Mouse (Mus musculus) layer of hippocampus, postnatal 10 days (tissue): ENCODE data around the gene Ubc. TPM values are rescaled to one million over a fixed set of nuclear protein-coding genes. Genes with fewer than 3 reads are reported as not detected.
"Not testable (repeated sequence)": the region's sequence is repeated elsewhere in the genome, so short reads cannot be mapped to it uniquely, and the experiment has no call there.

Experiments
- DNase-seq, 2 experiments: peaks; one replicate each; pipeline ENCODE4 v3.0.0; 2021; ENCODE audit warnings: low spot score in 2 of 2
- total RNA-seq, 2 experiments: library from RNA; stranded (reverse); gene quantifications; 2 replicates each; pipeline ENCODE4 v1.2.3; 2021

The Ubc gene
- total RNA-seq, 2 experiments from 2014 or later, result 760 to 831 TPM

GRCm38 (mm10) chr5:125404903-125405545, 15.0 kb upstream of the Ubc start:
- peak in 1 of 2 experiments; percentile 80 for DNase-seq

GRCm38 (mm10) chr5:125404536-125404902, 14.5 kb upstream of the Ubc start:
- DNase-seq, result no peak

DNA sequence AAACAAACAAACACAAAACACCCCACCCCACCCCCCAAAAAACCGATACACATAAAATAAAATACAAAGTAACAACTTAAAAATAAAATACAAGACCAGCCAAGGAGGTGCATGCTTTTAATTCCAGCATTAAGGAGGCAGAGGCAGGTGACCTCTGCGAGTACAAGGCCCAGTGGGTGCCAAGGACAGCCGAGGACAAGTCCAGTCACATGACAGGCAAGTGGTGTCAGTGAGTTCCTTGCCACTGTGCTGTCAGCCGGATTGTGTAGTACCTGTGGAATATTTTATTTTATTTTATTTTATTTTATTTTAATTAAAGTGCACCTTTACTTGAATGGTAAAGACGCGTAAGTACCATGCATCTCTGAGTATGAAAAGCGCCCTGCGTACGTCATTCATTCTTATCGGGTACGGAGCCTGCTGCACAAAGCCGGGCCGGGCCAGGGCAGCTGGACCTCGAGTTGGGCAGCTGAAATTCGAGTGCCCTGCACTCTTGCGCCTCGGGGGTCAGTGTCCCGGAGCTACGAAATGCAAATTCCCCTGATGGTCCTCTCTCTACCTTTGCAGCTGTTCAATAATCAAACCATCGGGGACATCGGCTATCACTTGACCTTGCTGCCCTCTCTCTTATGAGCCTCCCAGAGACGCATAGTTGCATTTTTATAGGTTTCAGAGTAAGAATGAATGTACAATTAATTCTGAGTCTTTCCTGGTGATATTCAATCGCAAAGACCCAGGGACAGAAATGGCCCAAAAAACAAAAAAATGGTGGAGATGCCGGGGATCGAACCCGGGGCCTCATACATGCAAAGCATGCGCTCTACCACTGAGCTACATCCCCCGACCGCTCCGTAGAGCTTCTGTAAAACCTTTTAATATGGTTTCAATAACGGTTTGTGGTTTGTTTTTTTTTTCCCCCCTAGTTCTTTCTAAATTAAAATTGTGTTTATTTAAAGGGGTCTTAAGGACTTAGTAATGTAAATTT, 13.8 kb upstream of the Ubc start:
- DNase-seq, result peak; percentile 81 to 85

DNA sequence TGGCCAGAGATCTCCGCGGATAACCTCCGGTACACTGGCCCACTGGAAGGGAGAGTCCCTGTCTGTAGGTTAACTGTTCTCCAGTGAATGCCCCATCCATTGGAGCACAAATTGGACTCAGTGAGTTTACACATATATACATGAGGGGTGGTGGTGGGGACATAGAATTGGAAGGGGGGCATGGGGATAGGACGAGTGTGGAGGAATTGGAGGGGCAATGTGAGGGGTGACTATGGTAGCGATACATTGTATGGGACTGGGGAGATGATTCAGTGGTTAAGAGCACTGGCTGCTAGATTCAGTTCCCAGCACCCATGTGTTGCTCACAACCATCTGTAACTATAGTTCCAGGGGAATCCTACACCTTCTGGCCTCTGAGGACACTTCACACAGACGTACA, 13.0 kb upstream of the Ubc start:
- DNase-seq, result no peak

DNA sequence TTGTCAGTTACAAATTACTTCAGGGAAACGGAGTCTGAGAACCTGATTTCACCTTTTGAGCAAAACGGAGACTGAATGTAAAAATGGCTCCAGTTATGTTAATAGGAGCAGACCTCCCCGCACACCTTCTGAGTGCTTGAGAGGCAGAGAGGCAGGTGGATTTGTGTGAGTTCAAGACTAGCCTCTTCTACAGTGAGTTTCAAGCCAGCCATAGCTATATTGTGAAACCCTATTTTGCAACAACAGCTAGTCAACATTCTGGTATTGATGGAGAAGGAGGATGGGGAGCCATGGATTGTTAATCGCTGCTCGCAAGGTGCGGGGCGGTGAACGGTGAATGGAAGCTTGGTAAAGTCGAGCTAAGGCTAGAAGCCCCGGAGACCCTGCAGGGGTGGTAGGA, 12.5 kb upstream of the Ubc start:
- no peak for DNase-seq

DNA sequence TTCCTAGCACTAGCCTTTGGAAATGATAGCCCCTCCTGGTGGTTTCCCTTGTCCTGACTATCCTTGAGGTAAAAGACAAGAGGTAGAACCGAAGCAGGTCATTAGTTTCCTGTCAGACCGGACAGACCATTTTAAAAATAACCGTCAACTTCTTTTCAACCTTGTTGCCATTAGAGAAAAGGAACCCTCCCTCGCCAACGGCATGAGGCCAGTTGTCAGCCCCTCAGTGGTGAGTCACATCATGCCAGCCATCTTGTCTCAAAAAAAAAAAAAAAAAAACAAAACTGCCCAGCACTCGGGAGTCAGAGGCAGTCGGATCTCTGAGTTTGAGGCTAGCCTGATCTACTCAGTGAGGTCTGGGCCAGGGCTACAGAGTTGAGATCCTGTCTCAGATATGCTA, 10.9 kb upstream of the Ubc start:
- DNase-seq, result no peak

GRCm38 (mm10) chr5:125395008-125395407, 5.0 kb upstream of the Ubc start:
- DNase-seq, result no peak

DNA sequence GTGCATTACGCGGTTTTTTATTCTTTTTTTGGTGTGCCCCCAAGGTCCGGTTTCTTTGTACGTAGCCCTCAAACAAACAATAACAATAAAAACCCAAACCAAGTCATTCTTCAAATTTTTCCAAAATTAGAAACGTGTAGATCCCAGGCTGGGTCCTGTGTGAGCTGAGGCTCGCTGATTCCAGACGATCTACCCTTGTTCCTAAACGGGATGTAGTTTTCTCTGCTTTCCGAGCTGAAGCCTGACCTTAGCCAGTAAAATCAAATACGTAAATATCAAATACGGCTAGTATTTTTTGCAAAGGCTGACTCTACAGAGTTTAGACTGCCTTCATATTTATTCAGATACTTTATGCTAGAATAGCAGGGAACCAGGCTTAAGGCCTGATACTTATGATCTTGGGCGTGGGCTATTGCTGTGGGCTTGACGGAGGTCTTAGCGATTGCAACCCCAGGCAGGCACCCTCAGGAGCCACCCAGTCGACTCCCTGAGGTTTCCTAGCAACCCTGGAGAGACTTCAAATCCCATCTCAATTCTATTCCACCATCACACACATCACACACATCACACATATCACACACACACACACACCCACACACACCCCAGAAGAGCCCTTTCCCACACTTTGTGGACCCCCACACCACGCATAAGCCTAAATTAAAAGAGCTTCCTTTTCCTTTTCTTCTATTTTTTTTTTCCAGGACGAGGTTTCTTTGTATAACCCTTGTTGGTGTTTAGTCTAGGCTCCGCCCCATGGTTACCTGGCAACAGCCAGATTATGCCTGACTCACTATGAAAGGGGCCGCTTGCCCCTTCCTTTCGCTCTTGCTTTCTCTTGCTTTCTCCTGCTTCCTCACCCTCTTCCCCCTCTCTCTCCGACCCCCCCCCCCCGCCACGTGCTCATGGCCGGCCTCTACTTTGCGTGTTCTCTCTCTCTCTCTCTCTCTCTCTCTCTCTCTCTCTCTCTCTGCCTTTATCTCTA, 3.9 kb upstream of the Ubc start:
- DNase-seq, result peak; percentile 67

- peak; percentile 97 to 98 for DNase-seq
Measured at GRCm38 (mm10) chr5:125392977-125393621, 3.1 kb upstream of the Ubc start.

- DNase-seq, result no peak
Measured at GRCm38 (mm10) chr5:125392618-125392976, 2.6 kb upstream of the Ubc start.

DNA sequence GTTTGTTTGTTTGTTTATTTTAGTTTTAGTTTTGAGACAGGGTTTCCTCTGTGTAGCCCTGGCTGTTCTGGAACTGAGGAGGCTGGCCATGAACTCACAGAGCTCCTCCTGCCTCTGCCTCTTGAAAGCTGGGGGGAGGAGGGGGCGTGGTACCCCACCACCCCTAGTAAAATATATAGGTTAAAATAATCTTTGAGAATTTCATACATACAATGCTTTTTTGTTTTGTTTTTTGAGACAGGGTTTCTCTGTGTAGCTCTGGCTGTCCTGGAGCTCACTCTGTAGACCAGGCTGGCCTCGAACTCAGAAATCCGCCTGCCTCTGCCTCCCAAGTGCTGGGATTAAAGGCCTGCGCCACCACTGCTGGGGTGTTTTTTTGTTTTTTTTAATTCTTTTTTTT, 2.2 kb upstream of the Ubc start:
- DNase-seq, result not testable (repeated sequence)

DNA sequence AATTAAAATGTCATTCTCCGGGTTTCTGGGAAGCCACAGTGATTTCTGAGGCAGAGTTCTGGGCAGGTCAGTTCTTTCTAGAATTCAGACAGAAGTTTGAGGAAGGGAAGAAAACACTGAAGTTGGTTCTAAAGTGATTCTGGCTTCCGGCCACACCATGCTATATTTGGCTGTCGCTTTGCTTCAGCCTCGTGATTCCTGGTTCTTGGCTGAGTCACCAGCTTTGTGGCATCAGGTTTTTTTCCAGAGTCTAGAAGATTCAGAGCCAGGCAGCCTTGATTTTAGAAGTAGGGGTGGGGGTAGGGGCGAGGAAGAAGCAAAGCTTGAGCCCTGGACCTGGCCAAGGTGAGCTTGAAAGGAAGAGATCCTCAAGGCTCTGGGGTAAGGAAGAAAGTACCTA, 1.6 kb upstream of the Ubc start:
- DNase-seq, result peak in 1 of 2 experiments; percentile 66

GRCm38 (mm10) chr5:125390906-125391477, 990 bp upstream of the Ubc start:
- DNase-seq, result no peak

DNA sequence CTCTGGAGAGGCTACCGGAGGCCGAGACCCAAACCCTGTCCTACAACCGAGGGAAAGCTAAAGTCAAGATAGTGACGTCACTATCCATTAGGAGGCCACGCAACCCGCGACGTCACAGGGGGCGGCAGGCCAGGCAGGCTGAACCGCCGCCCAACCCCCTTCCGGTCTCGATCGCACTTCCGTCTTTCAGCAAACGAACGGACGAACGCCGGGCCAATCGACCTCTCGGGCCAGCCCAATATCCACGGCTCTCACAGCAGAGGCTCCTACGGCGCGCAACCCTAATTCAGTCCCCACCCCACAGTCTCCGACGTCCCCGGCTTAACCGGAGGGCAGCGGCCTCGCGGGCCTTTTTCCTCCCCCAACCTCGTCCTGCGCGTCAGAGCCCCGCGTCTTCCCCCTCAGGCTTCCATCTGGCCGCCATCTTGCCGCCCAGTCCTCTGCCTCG, 847 bp downstream of the Ubc start, which contains the start of gene Gm10382:
Gm10382 (plus strand) TSS at position 192 of the 448 bp plus-strand sequence.
- DNase-seq, result peak; percentile 80 to 83

DNA sequence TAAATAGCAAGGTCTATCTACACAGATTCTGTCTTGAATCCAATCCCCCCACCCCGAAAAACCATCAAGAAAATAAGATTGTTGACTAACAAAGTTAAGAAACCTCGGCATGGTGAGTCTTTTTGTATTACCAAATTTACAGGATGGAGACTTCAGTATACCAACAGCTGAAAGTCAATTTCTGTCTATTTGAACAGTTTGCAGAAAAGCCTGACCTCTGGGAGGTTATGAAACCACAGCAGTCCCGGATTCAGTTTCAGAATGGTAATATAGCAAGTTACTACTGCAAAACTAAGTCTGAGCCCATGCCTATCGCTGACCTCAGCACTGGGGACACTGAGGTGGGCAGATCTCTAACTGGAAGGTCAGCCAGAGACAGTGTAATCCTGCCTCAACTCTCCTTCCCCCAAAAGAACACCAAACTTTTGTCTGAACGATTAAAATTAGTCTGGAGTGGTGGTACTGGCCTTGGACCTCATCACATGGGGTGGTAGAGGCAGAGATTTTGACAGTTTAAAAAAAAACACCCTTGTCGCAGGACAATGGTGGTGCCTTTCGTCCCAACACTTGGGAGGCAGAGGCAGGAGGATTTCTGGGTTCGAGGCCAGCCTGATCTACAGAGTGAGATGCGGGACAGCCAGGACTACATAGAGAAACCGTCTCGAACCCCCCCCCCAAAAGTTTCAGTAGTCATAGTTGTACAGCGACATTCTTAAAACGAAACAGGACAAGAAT, 1.5 kb downstream of the Ubc start:
- no peak for DNase-seq

- DNase-seq, result not testable (repeated sequence)
Measured at GRCm38 (mm10) chr5:125387295-125387694, 2.7 kb downstream of the Ubc start.

GRCm38 (mm10) chr5:125385215-125385940, 4.6 kb downstream of the Ubc start:
- no peak for DNase-seq

DNA sequence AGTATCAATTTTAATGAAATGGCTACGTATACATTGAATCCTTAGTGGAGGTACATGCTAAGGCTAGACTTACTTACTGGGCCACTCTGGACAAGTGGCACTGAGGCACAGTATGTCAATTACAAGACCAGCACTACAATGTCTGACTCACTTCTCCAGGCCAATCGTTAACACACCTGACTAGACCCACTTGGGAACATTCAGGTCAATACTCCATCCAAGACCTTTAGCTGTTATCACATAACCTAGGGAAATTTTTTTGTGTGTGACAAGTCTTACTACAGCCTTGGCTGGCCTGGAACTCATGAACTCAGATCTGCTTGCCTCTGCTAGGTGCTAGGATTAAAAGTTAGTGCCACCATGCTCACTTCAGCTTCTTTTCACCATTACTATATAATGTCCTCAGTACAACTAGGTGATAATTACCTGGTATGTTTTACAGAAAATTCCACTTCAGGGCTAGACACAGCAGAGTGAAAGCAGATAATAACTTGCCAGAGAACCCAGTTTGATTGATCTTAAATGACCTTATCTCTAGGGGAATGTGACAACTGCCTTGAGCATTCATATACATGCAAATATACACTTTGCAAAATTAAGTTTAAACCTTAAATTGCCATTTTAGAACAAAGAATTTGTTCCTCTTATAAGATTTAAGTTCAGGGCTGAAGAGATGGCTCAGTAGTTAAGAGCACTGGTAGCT, 5.3 kb downstream of the Ubc start:
- no peak for DNase-seq
